Mouse (Mus musculus): Measurements from ENCODE around the gene S100b. TPM values are rescaled to one million over a fixed set of nuclear protein-coding genes. Genes with fewer than 3 reads are reported as not detected.

Gene S100b
- polyA plus RNA-seq, 1 experiment, result 10.5 TPM

- DNase-seq (ENCODE audit: low spot score), result no peak
These were observed 6.9 kb downstream of the S100b start for GRCm38 (mm10) chr10:76260358-76261059.

DNA sequence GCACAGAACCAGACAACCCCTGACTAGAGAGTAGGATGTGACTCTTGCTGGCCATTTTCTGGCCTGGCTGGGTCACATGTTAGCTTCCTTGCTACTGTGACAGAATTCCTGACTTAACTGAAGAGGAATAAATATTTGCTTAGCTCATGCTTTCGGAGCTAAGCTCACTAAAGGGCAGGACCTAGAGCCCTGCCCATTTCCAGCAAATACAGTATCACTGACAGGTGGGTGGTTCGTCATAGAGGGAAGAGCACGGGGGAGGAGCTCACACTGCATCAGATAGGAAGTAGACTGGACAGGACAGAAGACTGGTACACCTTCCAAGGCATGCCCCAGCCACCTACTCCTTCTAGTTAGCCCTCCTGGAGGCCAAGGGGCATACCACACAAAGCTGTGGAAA lies 7.8 kb downstream of the S100b start:
- DNase-seq (ENCODE audit: low spot score), result no peak

GRCm38 (mm10) chr10:76262431-76262830 lies 8.8 kb downstream of the S100b start:
- DNase-seq (ENCODE audit: low spot score), result no peak

GRCm38 (mm10) chr10:76271238-76271637 lies 17.6 kb downstream of the S100b start:
- DNase-seq (ENCODE audit: low spot score), result no peak

DNA sequence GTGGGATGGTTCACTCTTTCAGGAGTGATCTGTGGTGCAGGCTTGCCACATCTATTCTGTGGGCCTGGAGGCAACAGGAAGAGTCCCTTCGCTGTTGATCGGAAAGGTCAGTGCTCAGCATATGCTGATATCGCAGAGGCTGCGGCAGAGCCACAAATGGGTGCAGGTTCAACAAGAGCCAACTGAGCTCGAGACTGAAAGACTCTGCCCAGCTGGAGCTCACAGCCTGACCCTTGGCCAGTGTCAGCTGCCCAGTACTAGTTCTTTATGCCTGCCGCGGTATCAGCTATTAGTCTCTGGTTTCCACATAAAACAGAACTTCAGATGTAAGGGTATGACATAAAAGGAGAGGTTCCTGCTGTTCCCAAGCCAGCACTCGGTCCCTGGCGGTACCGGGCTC lies 21.6 kb downstream of the S100b start:
- DNase-seq (ENCODE audit: low spot score), result no peak

DNA sequence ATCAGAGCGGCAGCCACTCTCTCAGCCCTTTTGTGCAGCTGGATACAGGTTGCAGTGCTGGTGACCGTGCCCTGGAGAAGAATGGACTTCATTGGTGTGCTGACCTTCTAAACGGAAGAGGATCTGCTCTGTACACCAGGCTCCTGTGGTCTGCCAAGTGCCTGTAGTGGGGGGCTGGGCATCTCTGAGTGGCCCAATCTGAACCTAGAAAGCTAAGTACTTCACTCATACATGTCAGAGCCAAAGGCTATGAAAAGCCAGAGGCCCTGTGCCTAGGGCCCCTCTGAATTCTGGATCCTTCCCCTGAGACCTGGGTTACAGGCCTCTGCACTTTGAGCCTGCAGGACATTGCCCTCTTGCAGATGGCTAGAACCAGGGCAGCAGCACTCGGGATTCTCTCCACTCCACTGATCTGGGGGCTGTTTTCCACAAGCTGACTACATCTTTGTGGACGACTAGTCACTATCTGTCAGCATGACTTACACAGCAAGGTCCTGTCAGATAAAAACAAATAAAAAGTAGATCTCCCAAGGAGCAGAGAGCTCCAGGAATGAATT lies 25.0 kb downstream of the S100b start:
- DNase-seq (ENCODE audit: low spot score), result no peak

DNA sequence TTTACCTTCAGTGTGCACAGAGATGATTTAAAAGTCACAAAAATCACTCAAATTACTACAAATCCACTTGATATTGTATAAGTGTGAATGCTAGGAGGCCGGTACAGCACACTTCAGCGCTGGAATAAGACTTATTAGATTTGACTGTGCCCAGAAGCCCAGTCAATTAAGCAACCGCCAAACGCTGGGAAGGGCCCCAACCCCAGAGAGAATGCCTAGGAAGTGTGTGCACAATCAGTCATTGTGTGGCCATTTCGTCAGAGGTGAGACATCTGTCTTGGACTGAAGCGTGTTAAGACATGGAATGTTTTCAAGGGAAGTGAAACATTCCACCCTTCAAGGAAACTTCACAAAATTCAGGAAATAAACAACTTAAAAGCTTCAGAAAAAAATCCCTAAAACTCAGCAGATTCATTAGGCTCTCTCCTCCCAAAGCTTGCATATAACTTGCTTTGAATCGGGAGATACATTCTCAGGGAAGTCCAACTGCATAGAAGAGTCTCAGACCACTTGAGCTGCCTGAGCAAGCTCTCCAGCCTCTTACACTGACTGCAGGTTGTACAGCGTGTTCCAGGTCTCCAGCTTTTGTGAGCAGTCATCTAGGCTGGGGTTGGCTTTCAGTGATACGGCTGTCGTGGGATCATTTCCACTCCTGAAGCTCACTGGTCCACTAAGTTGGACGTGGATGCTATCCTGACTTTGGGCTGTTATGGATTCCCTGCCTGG lies 34.8 kb downstream of the S100b start:
- no peak for DNase-seq (ENCODE audit: low spot score)

DNA sequence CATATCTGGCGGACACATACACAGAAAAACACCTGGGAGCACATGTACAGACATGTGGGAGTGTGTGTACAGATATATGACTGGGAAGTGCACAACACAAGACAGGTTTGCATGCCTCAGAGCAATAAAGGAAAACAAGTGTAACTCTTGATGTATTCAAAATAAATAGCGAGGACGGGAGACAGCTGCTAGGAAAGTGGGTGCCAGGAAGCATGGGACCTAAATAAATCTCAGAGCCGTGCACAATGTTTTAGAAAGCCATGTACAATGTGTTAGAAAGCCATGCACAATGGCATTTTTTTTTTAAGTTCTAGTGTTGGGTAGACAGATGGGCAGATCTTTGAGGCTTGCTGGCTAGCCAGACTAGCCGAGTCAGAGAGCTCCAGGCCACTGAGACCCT lies 35.4 kb downstream of the S100b start:
- no peak for DNase-seq (ENCODE audit: low spot score)

GRCm38 (mm10) chr10:76289936-76290671 lies 36.5 kb downstream of the S100b start:
- no peak for DNase-seq (ENCODE audit: low spot score)

GRCm38 (mm10) chr10:76293222-76293621 lies 39.6 kb downstream of the S100b start:
- DNase-seq (ENCODE audit: low spot score), result no peak

DNA sequence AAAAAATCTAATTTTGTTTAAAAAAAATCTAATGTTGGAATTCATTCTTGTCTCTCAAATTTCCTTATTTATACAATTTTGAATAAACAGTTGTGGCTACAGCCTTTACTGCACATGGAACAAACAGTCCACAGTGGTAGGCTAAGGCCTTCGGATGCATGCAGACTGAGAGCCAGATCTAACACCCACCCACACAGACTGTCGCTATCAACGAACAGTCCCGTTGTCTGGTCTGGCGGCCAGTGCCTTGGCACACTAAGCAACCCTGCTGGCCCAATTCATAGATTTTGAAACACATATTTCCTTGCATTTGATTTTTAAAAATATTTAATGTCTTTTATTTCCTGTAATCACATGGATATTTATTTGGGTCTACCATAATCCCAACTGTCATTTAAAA lies 46.5 kb downstream of the S100b start:
- DNase-seq (ENCODE audit: low spot score), result no peak

GRCm38 (mm10) chr10:76306738-76307137 lies 53.1 kb downstream of the S100b start:
- DNase-seq (ENCODE audit: low spot score), result no peak

Other genes starting within 250 kb of the S100b start
- 8.6 TPM in 2 replicates for gene Zfp280b, start 221.2 kb upstream of the S100b start, polyA plus RNA-seq (2012; rRNA removed)
- not detected in 2 replicates for gene Slc5a4b, start 142.9 kb upstream of the S100b start, polyA plus RNA-seq (2012; rRNA removed)
- not detected in 2 replicates for gene Slc5a4a, start 106.4 kb upstream of the S100b start, polyA plus RNA-seq (2012; rRNA removed)
- gene Prmt2, start 16.0 kb upstream of the S100b start, polyA plus RNA-seq (2012; rRNA removed), result 44.5 and 49.6 TPM in 2 replicates
- 12.8 and 15.0 TPM in 2 replicates for gene Dip2a, start 91.4 kb downstream of the S100b start, polyA plus RNA-seq (2012; rRNA removed)
- gene AC141477.1, start 186.6 kb downstream of the S100b start, polyA plus RNA-seq (2012; rRNA removed), result not detected in 2 replicates
- 20.5 and 24.7 TPM in 2 replicates for gene Pcnt, start 188.9 kb downstream of the S100b start, polyA plus RNA-seq (2012; rRNA removed)
- not detected in 2 replicates for gene 2610028H24Rik, start 195.2 kb downstream of the S100b start, polyA plus RNA-seq (2012; rRNA removed)
- 32.0 and 32.8 TPM in 2 replicates for gene Mcm3ap, start 215.1 kb downstream of the S100b start, polyA plus RNA-seq (2012; rRNA removed)
- 2.4 TPM in 2 replicates for gene Ybey, start 215.3 kb downstream of the S100b start, polyA plus RNA-seq (2012; rRNA removed)